Mouse (Mus musculus) myocyte (in vitro differentiated cells): ENCODE results near the gene Xlr5a.

Experiments used
- MYOG ChIP-seq, 3 experiments: IDR thresholded peaks; one replicate each; pipeline ENCODE4 v1.6.1; 2011; ENCODE audit warnings: control low read depth in 2 of 3, low read depth in 2 of 3, mild to moderate bottlenecking in 2 of 3; ENCODE audit not compliant: insufficient read length in 2 of 3, control insufficient read depth in 1 of 3, insufficient read depth in 1 of 3
- REST ChIP-seq: IDR thresholded peaks from one replicate; pipeline ENCODE4 v1.6.1; 2011; ENCODE audit warnings: mild to moderate bottlenecking, control low read depth, moderate library complexity; ENCODE audit not compliant: insufficient read depth, insufficient read length

DNA sequence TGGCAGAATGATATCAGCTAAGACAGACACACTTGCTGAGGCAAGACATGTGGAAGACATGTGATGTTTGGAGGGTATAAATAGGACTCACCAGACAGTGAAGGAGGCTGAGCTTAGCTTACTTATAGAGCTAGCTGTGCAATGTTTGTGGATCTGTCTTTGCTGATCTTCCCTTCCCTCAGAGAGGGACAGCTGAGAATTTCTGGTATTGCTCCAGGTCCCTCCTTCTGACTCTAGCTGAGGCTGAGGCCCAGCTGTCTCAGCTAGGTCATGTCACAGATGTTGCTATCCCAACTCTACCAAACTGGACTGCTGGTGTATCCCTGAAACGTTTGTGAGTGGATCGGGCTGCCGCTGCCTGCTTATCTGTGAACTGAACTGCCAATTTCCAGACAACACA, 28.3 kb upstream of the Xlr5a start:
- TF ChIP-seq REST (no peak), MYOG (IDR thresholded peaks at IDR 0.05; ENCODE audit: control insufficient read depth in 1 of 3, insufficient read depth in 1 of 3, insufficient read length in 2 of 3, low read depth in 2 of 3) (peak; percentile 34 to 94 (median 92))
